Mouse (Mus musculus): ENCODE results near the gene Tspan32.

DNA sequence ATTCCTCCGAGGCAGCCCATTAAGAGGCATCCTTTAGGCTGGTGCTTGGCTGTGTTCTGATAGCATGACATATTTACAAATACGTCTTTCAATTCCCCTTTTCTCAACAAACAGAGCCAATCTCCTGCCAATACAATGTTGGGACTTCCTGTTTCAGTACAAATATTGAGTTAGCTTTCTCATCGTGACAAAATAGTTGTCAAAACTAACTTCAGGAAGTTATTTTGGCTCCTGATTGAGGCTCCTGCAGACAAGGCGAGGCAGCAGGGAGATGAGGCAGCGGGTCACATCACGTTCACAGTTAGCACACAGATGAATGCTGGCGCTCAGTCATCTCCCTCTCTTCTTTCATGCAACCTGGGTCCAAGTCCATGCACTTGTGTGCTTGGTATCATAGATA is 41.5 kb downstream of the Tspan32 start:
- TF ChIP-seq CTCF (IDR thresholded peaks at IDR 0.05; ENCODE audit: low read depth, low read length) (no peak), EP300 (IDR thresholded peaks at IDR 0.05; ENCODE audit: insufficient read depth, low read depth, low read length) (no peak), POLR2A (IDR thresholded peaks at IDR 0.05; ENCODE audit: insufficient read depth, low read length) (no peak)
